Mouse (Mus musculus) megakaryocyte, adult 5-6 weeks (primary cell): ENCODE measurements around the gene Acod1. TPM values are rescaled to one million over a fixed set of nuclear protein-coding genes. Genes with fewer than 3 reads are reported as not detected.

ENCODE experiments used
- ATAC-seq: 2 replicates; pipeline ENCODE4 v1.8.0; 2016; ENCODE audit warnings: mild to moderate bottlenecking, inconsistent platforms; ENCODE audit not compliant: poor library complexity, severe bottlenecking
- total RNA-seq, 2 experiments: library from RNA; stranded (forward) in 1 of 2; stranded (reverse) in 1 of 2; fragments of 153-499, 151-499 nt in 1 of 2; fragments of 221-1000, 200-1000 nt in 1 of 2; gene quantifications; 2 replicates each; pipeline versions ENCODE4 v1.2.3 to v1.2.4; 2015 to 2017

The Acod1 gene
- total RNA-seq (2015): 1.5 and 1.8 TPM in 2 replicates
- 1.8 and 2.0 TPM in 2 replicates for total RNA-seq (2017)

- ATAC-seq: no peak
Measured at GRCm38 (mm10) chr14:103046677-103047076, at the start of gene Acod1. TSS of gene Acod1 (plus strand) at chr14:103046977.

DNA sequence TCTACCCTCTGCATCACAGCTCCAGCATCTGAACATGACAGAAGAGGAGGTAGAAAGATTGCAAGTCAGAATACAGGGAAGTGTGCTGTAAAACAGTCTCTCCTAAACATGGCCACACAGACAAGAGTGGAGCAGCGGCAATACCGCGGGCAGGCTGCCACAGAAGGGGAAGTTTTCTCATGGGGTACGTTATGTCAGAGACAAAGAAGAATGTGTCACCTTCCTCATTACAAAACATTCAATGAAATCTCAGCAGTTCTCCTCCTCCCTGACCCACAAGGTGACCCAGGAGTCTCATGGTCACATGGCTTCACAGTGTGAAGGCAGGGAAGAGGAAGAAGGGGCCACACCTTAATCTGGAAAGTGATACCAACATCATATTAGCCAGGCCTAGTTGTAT lies 39.0 kb upstream of the Acod1 start:
- ATAC-seq: peak; percentile 81

GRCm38 (mm10) chr14:103011782-103012181 lies 35.0 kb upstream of the Acod1 start:
- ATAC-seq: peak; percentile 49

DNA sequence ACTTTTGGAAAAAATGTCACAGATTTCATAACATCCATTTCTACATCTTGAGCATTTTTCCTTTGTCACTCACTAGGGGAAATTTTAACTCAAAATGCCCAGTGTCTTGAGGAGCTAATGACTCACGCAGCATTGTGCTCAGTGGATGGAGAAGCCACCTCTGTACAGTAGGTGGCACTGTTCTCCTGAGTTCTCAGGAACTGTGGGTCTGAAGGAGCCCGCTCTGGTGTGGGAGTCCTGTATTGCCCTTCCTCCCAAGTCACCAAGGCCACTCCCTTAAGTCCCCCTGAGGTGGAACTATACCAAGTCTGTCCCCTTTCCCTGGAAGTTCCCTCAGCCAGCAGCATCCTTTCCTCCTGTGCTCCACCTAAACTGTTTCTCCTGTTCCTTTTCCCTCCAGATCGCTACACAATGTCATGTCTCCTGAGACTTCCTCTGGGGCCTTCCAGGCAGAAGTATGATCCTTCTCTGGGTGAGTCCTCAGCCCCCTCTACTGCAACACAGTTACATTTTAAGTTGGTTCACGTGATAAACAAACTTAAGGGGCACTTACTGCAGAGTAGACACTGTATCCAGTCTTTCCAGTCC lies 34.1 kb upstream of the Acod1 start:
- ATAC-seq: peak; percentile 55

- peak; percentile 85 for ATAC-seq
Measured at GRCm38 (mm10) chr14:103017009-103017408, 29.8 kb upstream of the Acod1 start.

DNA sequence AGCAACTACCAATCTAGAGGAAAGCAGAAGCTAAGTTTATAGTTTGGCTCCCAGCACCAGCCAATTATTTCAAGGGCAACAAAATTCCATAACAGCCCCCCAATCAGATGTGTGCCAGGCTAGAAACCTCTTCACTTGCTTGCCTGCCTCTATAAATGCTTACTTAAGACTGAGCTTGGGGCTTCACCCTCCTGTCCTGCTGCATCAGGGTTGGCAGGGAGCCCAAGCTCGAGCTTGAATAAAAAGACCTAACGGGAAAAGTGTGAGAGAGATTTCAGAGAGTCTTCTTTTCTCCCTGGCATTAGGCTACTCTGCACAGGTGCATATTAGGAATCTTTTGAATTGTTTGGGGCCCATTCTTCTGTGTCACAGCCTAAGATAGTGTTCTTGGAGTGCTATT lies 26.7 kb upstream of the Acod1 start:
- ATAC-seq: no peak

DNA sequence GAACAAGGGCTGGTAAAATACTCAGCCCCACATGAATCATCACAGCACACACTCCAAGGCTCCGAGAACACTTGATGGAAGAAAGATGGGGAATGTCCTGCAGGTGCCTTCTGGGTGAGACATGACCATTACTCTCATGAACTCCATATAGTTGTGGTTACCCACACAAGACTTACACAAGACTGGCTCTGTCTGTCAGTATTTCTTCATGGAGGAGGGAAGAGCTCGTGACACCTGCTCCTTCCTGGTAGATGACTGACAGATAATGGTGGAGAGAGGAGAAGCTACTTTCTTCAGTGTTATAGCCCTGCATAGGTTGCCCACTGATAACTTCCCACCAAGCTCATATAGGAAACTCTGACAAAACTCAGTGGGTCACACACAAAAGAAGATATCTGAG lies 17.6 kb upstream of the Acod1 start:
- peak; percentile 67 for ATAC-seq

DNA sequence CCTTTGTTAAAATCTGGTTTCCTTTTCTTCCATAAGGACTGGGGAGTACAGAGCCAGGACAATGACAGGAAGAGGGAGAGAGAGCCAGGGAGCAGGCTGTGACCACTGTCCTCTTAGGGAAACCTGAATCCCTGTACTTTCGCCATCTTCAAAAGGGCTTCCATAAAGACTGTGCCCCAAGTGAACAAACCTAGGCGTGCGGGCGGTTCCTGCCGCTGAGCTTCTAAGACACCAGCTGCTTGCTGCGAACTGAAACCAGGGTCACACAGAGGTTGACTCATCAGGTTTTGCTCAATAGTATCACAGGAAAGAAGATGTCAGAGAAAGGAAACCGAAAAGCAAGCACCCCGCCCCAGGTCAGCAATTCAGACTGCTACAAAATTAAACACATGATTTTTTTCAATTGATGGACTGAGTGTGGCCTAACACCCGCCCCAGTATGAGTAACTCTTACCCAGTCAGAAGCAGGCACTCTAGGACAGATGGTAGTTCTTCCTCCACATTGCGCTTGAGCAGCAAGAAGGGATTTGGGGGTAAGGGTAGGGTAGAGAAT lies 13.4 kb upstream of the Acod1 start:
- peak; percentile 78 for ATAC-seq

GRCm38 (mm10) chr14:103034076-103034475 lies 12.7 kb upstream of the Acod1 start:
- ATAC-seq: peak; percentile 43

DNA sequence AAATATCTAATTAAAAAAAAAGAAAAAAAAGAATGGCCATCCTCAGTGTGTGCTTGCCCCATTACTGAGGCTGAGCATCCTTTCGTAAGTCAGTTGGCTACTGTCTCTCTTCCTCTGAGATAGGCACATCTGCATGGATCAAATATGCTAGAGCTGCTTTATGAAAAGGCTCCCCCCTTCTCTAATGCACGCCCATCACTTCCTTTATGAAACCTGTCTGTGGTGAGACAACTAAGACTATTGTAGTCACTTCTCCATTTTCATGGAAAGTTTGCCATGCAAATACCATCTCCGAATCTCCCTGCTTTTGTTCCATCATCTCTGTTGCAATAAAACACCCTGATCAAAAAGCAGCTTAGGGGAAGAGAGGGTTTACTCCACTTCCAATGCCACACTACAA lies 9.8 kb upstream of the Acod1 start:
- ATAC-seq: peak; percentile 72

DNA sequence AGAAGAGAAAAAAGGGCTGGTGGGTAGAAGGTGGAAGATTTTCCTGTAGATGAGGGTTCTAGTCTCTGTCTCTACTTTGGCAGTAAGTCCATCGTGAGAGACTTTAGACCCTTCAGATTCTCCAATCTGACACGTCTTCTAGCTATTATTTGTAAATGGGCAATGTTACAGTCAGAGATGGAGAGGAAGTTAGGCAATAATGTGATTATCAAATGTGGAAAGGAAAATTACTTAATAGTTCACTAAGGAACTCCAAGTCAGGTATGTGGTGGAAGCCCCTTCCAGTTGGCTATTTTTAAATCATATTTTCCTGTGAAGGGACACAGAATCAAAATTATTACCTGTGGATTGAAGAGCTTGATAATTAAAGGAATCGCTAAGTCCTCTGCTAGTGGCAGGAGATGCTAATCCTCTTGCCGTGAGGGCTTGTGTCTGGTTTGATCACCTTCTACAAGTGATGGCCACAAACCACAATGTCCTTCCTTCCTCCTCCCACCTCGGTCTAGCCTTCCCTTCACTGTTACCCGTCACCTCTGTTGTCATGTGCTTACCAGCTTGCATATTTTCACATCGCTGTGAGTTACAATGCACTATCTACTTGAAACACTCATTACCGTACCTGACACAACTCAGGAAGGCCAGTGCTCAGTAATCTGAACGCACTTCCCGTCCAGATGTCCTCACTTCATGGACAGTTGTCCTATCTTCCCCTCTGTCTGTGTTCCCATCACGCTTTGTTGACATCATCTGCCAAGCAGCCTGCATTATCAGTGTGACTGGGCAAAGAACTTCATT lies 1.7 kb downstream of the Acod1 start:
- ATAC-seq: peak; percentile 79

GRCm38 (mm10) chr14:103051159-103051769 lies 4.5 kb downstream of the Acod1 start:
- peak; percentile 81 for ATAC-seq

- ATAC-seq: no peak
Measured at GRCm38 (mm10) chr14:103054731-103055130, 8.0 kb downstream of the Acod1 start.

- no peak for ATAC-seq
Measured at GRCm38 (mm10) chr14:103056601-103057000, 9.8 kb downstream of the Acod1 start.

GRCm38 (mm10) chr14:103058998-103059397 lies 12.2 kb downstream of the Acod1 start:
- peak; percentile 93 for ATAC-seq

DNA sequence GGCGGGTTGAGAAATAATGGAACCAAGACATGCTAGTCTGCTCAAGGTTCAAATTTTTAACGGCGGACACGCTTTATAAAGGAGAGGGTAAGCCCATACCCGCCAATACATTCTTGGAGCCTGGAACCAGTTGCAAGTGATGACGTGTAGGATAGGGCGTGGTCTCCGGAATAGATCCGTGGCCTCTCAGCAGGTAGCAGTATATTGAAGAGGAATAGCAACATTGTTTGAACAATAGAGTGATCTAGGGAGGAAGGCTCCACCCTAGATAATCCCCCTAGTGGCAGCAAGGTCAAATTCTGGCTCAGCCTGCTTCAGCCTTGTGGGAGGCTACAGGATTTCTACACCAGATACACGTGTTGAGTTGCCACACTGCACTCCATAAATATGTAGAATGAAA lies 12.7 kb downstream of the Acod1 start:
- peak; percentile 50 for ATAC-seq

DNA sequence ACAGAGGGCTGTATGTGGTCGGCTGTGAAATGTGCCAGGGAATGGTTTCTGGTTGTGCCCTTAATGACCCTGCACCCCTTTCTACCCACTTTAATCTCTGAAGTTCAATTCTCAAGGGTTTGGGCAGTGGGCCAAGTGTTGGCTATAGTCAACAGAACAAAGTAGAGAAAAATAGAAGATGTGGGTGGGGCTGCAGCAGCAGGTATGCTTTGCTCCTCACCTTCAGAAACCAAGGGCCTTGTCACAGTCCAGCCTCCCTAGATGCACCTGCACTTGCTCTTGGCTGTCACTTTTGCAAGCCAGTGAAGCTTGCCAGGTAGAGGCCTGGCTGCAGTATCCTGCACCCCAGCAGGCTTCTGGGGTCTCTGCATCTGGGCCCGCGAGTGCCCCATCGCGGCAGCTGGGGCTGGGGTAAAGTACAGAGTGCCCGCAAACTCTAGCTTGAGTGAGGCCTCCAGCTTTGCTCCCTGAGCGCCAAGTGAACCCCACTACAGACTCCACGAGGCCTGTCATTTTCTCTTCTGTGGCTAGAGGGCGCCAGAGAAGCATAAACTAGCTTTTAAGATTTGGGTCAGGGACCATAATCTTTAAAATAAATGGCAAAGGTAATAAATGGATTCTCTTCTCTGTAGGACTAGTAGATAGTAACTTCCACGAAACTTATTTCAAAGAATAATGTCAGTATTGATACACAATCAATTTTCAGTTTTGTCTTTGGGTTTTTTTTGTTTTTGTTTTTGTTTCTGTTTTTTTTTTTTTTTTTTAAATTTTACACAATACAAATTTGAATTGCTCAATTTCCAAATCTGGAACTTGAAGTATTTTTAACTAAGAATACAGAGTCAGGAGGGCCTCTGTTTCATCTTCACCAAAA lies 18.8 kb downstream of the Acod1 start:
- peak; percentile 47 for ATAC-seq

DNA sequence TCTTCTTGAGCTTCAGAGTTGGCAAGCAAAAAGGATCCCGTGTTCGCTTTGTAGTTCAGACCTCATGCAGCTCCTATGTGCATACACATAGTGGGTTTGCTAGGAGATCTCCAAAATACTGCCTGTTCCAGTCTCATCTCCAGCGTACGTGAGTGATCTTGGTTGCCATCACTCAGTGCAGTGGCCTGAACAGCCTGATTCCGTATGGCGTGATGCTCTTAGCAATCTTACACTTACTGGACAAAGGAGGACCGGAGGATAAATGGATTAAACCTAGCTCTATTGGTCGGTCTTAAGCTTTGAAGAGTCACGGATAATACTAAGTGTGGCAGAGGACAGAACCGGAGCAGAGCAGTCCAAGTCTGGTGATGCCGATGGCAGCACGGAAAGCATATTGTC lies 22.7 kb downstream of the Acod1 start:
- ATAC-seq: peak; percentile 1

GRCm38 (mm10) chr14:103069864-103070611 lies 23.3 kb downstream of the Acod1 start, which contains the start of gene Cln5:
TSS of gene Cln5 (plus strand) at chr14:103070216.
- peak; percentile 74 for ATAC-seq

GRCm38 (mm10) chr14:103070790-103071189 lies 24.0 kb downstream of the Acod1 start:
- peak; percentile 48 for ATAC-seq
